Mouse (Mus musculus): ENCODE data around the gene Atp2c1. TPM values are rescaled to one million over a fixed set of nuclear protein-coding genes. Genes with fewer than 3 reads are reported as not detected.
A peak's percentile ranks its signal among the peaks of the same experiment; 100 is the strongest.

Atp2c1 gene
- polyA plus RNA-seq (2011; ENCODE audit: insufficient read depth, insufficient read length, low read depth, missing spikeins) = 62.7 and 79.6 TPM in 2 replicates

GRCm38 (mm10) chr9:105527219-105527618, at the start of gene Atp2c1:
Gene Atp2c1 (minus strand): TSS chr9:105527319.
- Histone ChIP-seq H3K36me3 (ENCODE audit: control insufficient read depth, insufficient read depth, low read length, poor library complexity, severe bottlenecking) (no peaks in the 10 kb centered on the region), H3K4me1 (ENCODE audit: control insufficient read depth, insufficient read depth, low read length) (no peaks in the 10 kb centered on the region), H3K9ac (ENCODE audit: low read depth, poor library complexity, severe bottlenecking) (no peak within 1 kb of the TSS)

GRCm38 (mm10) chr9:105557452-105557851, 30.3 kb upstream of the Atp2c1 start:
- H3K27ac ChIP-seq (ENCODE audit: insufficient read depth, low read length) = no peak overlapping the region
- H3K4me1 ChIP-seq (ENCODE audit: control insufficient read depth, insufficient read depth, low read length) = no peaks in the 10 kb centered on the region
- H3K36me3 ChIP-seq (ENCODE audit: control insufficient read depth, insufficient read depth, low read length, poor library complexity, severe bottlenecking) = no peaks in the 10 kb centered on the region
- H3K4me3 ChIP-seq (ENCODE audit: low read depth, low read length) = no peak overlapping the region
- H3K9me3 ChIP-seq (replicated peaks; ENCODE audit: control insufficient read depth, insufficient read depth, low read length, poor library complexity, severe bottlenecking) = no peaks in the 10 kb centered on the region
- no peaks in the 10 kb centered on the region; the same call in 1 of the 2 replicates for H3K27me3 ChIP-seq (ENCODE audit: control insufficient read depth, insufficient read depth, low read length, poor library complexity, severe bottlenecking)
- H3K9ac ChIP-seq (ENCODE audit: low read depth, poor library complexity, severe bottlenecking) = no peak overlapping the region
- TF ChIP-seq CTCF (IDR thresholded peaks at IDR 0.05; ENCODE audit: low read depth, low read length) = no peak
- no peak for TF ChIP-seq POLR2A (IDR thresholded peaks at IDR 0.05; ENCODE audit: insufficient read depth, low read length)
- TF ChIP-seq EP300 (IDR thresholded peaks at IDR 0.05; ENCODE audit: insufficient read depth, low read depth, low read length) = no peak

More at GRCm38 (mm10) chr9:105527219-105527618, at the start of gene Atp2c1:
- no peak within 1 kb of the TSS for H3K27ac ChIP-seq (ENCODE audit: insufficient read depth, low read length)
- H3K9me3 ChIP-seq (replicated peaks; ENCODE audit: control insufficient read depth, insufficient read depth, low read length, poor library complexity, severe bottlenecking) = no peaks in the 10 kb centered on the region
- no peaks in the 10 kb centered on the region for H3K27me3 ChIP-seq (ENCODE audit: control insufficient read depth, insufficient read depth, low read length, poor library complexity, severe bottlenecking)
- no peak for TF ChIP-seq POLR2A (IDR thresholded peaks at IDR 0.05; ENCODE audit: insufficient read depth, low read length)
- no peak for TF ChIP-seq CTCF (IDR thresholded peaks at IDR 0.05; ENCODE audit: low read depth, low read length)
- no peak for TF ChIP-seq EP300 (IDR thresholded peaks at IDR 0.05; ENCODE audit: insufficient read depth, low read depth, low read length)
- no peak within 1 kb of the TSS for H3K4me3 ChIP-seq (ENCODE audit: low read depth, low read length)

DNA sequence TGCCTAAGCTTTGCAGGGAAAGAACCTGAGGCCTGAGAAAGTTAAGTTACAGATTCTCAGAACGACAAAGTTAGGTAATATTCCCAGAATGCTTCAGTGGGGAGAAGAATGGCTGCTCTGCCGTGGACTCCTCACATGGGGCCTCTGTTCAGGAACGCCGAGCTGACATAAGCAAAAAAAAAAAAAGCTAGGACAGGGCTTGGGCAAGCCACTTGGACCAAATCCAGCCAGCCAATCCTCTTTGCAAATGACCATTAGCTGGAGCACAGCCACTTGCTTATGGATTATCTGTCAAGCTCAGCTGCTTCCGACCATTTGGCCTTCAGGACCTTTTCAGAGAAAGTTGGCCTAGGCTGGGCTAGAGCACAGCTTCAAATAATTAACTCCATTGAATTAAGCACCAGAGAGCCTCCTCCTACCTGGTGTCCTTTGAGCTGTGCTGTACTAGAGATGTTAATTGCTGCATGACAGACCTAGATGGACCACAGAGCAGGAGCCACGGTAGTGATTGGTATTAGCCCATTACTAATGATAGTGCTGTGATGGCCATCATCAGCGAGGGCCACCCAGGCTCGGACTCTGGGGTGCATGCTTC, 29.1 kb upstream of the Atp2c1 start:
- Histone ChIP-seq H3K9ac (ENCODE audit: low read depth, poor library complexity, severe bottlenecking) (no peak overlapping the region), H3K9me3 (replicated peaks; ENCODE audit: control insufficient read depth, insufficient read depth, low read length, poor library complexity, severe bottlenecking) (no peaks in the 10 kb centered on the region), H3K4me3 (ENCODE audit: low read depth, low read length) (no peak overlapping the region), H3K36me3 (ENCODE audit: control insufficient read depth, insufficient read depth, low read length, poor library complexity, severe bottlenecking) (no peaks in the 10 kb centered on the region), H3K27me3 (ENCODE audit: control insufficient read depth, insufficient read depth, low read length, poor library complexity, severe bottlenecking) (no peaks in the 10 kb centered on the region; the same call in 1 of the 2 replicates), H3K27ac (ENCODE audit: insufficient read depth, low read length) (no peak overlapping the region), H3K4me1 (ENCODE audit: control insufficient read depth, insufficient read depth, low read length) (no peaks in the 10 kb centered on the region)
- TF ChIP-seq EP300 (IDR thresholded peaks at IDR 0.05; ENCODE audit: insufficient read depth, low read depth, low read length) = no peak
- no peak for TF ChIP-seq CTCF (IDR thresholded peaks at IDR 0.05; ENCODE audit: low read depth, low read length)
- no peak for TF ChIP-seq POLR2A (IDR thresholded peaks at IDR 0.05; ENCODE audit: insufficient read depth, low read length)

- no peaks in the 10 kb centered on the region; the same call in 1 of the 2 replicates for H3K27me3 ChIP-seq (ENCODE audit: control insufficient read depth, insufficient read depth, low read length, poor library complexity, severe bottlenecking)
- H3K4me1 ChIP-seq (ENCODE audit: control insufficient read depth, insufficient read depth, low read length) = no peaks in the 10 kb centered on the region
- H3K9ac ChIP-seq (ENCODE audit: low read depth, poor library complexity, severe bottlenecking) = no peak overlapping the region
- H3K4me3 ChIP-seq (ENCODE audit: low read depth, low read length) = no peak overlapping the region
- no peak overlapping the region for H3K27ac ChIP-seq (ENCODE audit: insufficient read depth, low read length)
- no peaks in the 10 kb centered on the region for H3K9me3 ChIP-seq (replicated peaks; ENCODE audit: control insufficient read depth, insufficient read depth, low read length, poor library complexity, severe bottlenecking)
- no peaks in the 10 kb centered on the region for H3K36me3 ChIP-seq (ENCODE audit: control insufficient read depth, insufficient read depth, low read length, poor library complexity, severe bottlenecking)
- no peak for TF ChIP-seq CTCF (IDR thresholded peaks at IDR 0.05; ENCODE audit: low read depth, low read length)
- TF ChIP-seq POLR2A (IDR thresholded peaks at IDR 0.05; ENCODE audit: insufficient read depth, low read length) = no peak
- no peak for TF ChIP-seq EP300 (IDR thresholded peaks at IDR 0.05; ENCODE audit: insufficient read depth, low read depth, low read length)
Observed at GRCm38 (mm10) chr9:105554439-105554807, 27.3 kb upstream of the Atp2c1 start.

- no peaks in the 10 kb centered on the region for H3K4me1 ChIP-seq (ENCODE audit: control insufficient read depth, insufficient read depth, low read length)
- no peak overlapping the region for H3K27ac ChIP-seq (ENCODE audit: insufficient read depth, low read length)
- peak overlapping the region; percentile 17; the same call in 1 of the 2 replicates for H3K4me3 ChIP-seq (ENCODE audit: low read depth, low read length)
- H3K36me3 ChIP-seq (ENCODE audit: control insufficient read depth, insufficient read depth, low read length, poor library complexity, severe bottlenecking) = no peaks in the 10 kb centered on the region
- no peaks in the 10 kb centered on the region for H3K9me3 ChIP-seq (replicated peaks; ENCODE audit: control insufficient read depth, insufficient read depth, low read length, poor library complexity, severe bottlenecking)
- TF ChIP-seq EP300 (IDR thresholded peaks at IDR 0.05; ENCODE audit: insufficient read depth, low read depth, low read length) (no peak), POLR2A (IDR thresholded peaks at IDR 0.05; ENCODE audit: insufficient read depth, low read length) (no peak), CTCF (IDR thresholded peaks at IDR 0.05; ENCODE audit: low read depth, low read length) (no peak)
- no peaks in the 10 kb centered on the region; the same call in 1 of the 2 replicates for H3K27me3 ChIP-seq (ENCODE audit: control insufficient read depth, insufficient read depth, low read length, poor library complexity, severe bottlenecking)
- H3K9ac ChIP-seq (ENCODE audit: low read depth, poor library complexity, severe bottlenecking) = no peak overlapping the region
Observed at GRCm38 (mm10) chr9:105553629-105554438, 26.7 kb upstream of the Atp2c1 start.

DNA sequence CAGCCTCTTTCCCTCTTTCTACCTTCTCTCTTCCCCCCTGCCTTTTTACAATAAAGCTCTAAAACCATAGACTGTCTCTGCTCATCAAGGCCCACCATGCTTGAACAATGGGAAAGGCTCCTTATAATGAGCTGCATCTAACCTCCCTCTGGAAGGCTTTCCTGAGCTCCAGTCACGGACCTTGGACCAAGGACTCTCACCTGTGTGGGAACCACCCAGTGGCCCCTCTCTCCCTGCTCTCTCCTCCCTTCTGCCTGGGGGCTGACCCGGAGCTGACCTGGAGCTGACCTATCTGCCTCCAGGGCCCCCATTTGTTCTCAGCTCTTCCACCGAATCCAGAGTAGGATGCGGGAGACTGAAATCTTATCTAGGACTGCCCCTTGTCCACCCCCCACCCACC, 24.3 kb upstream of the Atp2c1 start:
- H3K4me3 ChIP-seq (ENCODE audit: low read depth, low read length) = no peak overlapping the region
- TF ChIP-seq POLR2A (IDR thresholded peaks at IDR 0.05; ENCODE audit: insufficient read depth, low read length) (no peak), EP300 (IDR thresholded peaks at IDR 0.05; ENCODE audit: insufficient read depth, low read depth, low read length) (no peak), CTCF (IDR thresholded peaks at IDR 0.05; ENCODE audit: low read depth, low read length) (no peak)
- no peaks in the 10 kb centered on the region for H3K9me3 ChIP-seq (replicated peaks; ENCODE audit: control insufficient read depth, insufficient read depth, low read length, poor library complexity, severe bottlenecking)
- no peak overlapping the region for H3K27ac ChIP-seq (ENCODE audit: insufficient read depth, low read length)
- no peaks in the 10 kb centered on the region for H3K4me1 ChIP-seq (ENCODE audit: control insufficient read depth, insufficient read depth, low read length)
- H3K9ac ChIP-seq (ENCODE audit: low read depth, poor library complexity, severe bottlenecking) = no peak overlapping the region
- H3K27me3 ChIP-seq (ENCODE audit: control insufficient read depth, insufficient read depth, low read length, poor library complexity, severe bottlenecking) = no peaks in the 10 kb centered on the region; the same call in 1 of the 2 replicates
- H3K36me3 ChIP-seq (ENCODE audit: control insufficient read depth, insufficient read depth, low read length, poor library complexity, severe bottlenecking) = no peaks in the 10 kb centered on the region
